Mouse (Mus musculus) left cerebral cortex, postnatal 25 days (tissue): Measurements from ENCODE around the gene Plcb4. TPM values are rescaled to one million over a fixed set of nuclear protein-coding genes. Genes with fewer than 3 reads are reported as not detected.

Experiments used
- DNase-seq, 2 experiments: peaks; one replicate each; pipeline ENCODE4 v3.0.0; 2022; ENCODE audit warnings: low spot score in 2 of 2, mixed read lengths in 1 of 2
- intact Hi-C: fragments of 180-260 bp; cut with DNase I; formaldehyde crosslinking; loops from one replicate; pipeline ENCODE4 v1.15.1; 2025
- total RNA-seq, 2 experiments: library from RNA; stranded (reverse); gene quantifications; 2 replicates each; pipeline ENCODE4 v1.2.3; 2021

The Plcb4 gene
- total RNA-seq, 2 experiments from 2014 or later: 67.8 to 69.8 TPM

DNA sequence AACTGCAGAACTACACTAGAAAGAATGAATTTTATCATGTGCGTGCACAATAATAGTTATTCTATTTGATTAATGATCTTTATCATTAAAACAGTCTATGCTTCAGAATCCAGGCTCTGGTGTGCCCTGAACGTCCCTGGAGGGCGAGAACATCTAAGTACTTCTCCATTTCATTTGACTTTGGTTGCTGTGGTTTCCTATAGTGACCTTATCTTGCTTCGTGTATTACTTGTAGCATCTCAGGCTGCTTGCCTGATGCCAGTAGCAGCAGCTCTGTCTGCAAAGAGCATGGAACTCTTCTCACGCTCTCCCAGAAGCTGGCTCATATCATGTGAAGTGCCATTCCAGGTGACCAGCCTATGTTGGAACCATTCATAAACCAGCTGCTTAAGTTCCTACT is 137.9 kb downstream of the Plcb4 start:
- no peak for DNase-seq
- intact Hi-C loops: no loop called here

DNA sequence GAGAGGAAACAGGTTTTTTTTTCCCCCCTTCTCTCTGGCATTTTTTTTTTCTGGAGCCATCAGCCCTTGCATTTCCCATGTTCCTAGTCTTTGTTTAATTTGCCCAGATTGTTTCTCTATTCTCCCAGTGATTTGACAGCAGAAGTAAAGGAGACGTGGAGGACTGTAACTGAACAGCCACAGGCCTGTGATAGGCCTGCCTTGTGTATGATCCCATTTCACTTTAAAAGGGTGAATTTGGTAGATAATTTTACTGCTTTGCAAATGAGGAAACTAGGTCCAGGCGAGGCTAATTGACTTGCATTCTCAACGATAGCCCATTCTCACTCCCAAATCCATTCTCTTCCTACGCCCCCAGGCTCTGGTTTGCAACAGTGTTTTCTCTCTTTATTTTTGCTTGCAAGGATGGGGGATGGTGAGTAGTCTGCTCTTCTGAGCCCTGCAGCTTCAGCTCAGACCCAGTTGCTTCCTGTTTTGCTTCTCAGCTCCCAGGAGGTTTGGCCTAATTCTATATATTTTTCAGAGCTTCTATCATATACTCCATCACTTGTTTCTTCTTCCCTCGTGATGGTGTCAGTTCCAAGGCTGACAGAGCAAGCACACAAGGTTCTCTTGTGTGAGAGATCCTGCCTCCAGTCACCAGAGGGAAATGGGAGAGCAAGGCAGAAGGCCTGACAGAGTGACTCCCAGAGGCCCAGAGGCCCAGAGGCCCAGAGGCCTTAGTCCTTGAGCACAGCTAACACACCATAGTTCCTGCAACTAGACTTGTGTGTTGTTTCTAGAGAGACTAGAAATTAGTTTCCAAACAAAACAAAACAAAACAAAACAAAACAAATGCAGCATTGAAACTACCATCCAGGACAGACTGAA is 139.1 kb downstream of the Plcb4 start:
- intact Hi-C loops: no loop called here
- peak in 1 of 2 experiments; percentile 38 for DNase-seq

DNA sequence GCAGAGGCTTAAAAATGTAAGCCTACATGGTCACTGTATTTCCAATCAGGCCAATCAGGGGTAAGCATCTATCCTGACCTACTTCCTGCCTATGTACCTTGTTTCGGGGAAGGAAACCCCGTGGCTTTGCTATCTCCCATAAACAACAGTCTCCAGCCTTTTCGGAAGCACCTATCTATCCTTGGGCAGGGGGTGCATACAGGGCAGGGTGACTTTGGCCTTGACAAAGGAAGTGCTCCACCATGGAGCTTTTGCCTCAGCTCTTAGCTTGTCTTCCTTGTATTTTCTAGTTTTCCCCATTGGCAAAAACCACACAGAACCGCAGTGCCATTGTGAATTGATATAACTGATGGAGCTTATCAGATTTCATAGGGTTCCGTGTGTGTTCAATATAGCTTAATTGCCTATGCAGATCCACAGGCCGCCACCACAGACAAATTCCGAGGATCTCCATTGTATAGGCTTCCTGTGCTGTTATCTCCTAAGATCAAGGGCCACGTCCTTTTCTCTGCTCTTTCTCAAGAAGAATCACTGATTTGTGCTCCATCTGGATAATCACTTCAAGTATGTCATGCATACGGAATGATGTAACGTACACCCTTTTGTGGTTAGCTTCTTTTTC is 140.4 kb downstream of the Plcb4 start:
- intact Hi-C loops: no loop called here
- no peak for DNase-seq

DNA sequence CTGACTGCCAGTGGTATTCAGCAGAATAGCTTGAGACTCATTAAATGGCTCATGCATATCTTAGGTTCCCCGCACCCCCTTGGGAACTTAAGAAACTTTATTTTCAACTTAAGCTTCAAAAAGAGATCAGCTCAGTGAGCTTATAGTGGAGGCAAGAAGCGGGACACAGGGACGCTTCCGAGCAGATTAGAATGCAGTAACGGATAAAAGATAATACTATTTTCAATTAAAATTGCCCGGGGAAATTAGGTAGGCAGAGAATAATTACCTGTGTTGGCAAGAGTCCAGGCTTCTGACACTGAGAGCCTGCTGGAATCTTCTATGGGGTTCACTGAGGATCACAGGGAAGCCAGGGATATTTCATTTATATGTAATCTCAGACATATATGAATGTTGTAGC is 141.6 kb downstream of the Plcb4 start:
- no peak for DNase-seq
- intact Hi-C loops: no loop called here

DNA sequence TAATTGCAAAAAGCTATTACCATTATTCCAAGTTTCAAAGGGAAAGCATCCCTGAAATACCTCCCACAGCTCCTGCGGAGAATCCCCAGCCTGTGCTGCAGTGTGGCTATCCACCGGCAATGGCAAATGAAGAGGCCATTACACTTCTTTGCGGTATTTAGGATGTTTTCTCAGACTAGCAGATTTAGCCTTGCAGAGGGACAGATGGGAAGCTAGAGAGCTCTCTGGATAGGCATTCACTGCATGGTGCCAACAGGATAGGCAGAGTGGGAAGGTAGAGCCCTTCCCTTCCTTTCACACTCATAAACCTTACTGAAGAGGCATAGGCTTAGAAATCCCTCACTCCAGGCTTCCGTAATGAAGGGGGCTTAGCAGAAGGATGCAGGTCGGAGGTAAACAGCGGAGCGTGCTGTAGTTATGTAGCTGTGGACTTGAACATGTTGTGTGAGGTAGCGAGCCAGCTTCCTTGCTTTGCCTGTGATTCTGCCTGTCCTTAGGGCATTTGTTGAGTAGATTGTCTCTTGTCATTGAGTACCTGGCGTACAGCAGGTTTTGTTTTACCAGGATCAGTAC is 144.2 kb downstream of the Plcb4 start:
- DNase-seq: peak in 1 of 2 experiments; percentile 38
- intact Hi-C loops: no loop called here

DNA sequence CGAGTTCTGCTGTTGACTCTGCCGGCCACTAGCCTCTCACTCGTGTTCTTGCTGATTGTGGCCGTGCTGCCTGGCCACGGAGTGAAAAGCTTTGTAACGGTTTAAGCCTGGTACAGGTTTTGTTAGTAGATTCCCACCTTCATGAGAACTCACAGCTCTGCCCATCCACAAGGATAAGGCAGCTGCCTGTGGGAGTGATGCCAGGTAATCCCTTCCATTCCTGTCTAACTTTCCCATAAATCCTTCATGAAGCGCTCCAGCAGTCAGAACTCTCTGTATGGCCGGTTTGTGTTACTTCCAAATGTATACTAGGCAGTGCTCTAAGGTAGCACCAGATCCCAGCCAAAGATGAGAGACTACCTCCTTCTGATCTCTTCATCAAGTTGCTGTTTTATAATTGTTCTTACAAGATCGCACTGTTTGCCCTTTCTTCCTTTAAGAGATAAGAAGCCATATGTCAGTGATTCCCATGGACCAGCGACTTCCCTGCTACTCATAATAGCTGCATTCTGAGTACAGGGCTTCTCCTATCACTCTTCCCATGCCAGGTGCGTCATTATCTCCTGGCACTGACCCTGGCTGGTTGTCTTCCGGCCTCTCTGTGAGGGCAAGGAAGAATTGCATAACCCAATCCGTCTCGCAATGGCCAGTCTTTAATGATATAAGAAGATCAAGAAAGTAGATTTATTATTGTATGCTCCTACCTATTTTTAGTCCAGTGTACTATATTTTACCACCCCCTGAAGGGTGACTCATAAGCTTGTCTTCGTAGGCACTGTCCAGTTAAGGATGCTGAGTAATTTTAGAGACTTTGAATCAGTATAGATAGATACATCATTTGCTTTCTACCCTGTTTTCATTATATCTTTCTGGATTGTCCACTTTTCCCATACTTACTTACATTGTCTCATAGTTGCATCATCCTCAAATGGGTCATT is 147.2 kb downstream of the Plcb4 start:
- peak in 1 of 2 experiments; percentile 24 for DNase-seq

DNA sequence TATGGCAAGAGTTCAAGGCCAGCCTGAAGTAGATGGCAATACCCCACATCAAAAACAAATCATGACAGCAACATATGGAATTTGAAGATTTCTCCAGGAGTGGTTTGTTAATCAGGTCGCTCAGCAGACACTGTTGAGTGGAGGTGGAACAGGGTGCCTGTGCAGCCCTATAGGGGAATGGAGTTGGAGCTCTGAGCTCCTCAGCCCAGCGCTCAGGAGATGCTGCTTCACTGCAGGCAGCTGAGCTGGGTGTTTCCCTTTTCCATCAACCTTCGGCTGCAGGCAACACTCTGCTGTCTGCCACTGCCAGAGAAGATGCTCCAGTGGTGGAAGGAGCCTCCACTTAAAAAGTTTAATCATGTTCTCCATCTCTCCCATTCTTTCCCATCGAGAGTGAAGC is 149.5 kb downstream of the Plcb4 start:
- intact Hi-C loops: no loop called here
- no peak for DNase-seq

More for the DNA sequence above, 147.2 kb downstream of the Plcb4 start:
- intact Hi-C loops: no loop called here

DNA sequence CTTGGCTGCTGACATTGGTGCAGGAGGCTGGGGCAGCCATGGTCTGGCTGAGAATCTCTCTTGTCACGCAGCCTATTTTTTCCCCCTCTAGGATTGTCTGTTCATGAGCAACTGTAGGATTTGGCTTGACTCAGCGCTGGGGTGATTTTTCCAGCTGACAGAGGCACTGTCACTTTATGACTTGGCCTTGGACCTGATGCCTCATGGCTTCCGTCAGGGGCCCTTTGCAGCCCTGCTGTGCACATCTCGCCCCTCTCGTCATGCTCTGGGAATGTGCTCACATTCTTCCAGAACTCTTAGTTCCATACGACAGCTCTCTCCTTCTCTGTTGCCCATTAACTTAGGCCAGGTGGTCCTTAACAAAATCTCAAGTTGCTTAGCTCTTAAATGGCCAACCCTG is 152.0 kb downstream of the Plcb4 start:
- intact Hi-C loops: no loop called here

DNA sequence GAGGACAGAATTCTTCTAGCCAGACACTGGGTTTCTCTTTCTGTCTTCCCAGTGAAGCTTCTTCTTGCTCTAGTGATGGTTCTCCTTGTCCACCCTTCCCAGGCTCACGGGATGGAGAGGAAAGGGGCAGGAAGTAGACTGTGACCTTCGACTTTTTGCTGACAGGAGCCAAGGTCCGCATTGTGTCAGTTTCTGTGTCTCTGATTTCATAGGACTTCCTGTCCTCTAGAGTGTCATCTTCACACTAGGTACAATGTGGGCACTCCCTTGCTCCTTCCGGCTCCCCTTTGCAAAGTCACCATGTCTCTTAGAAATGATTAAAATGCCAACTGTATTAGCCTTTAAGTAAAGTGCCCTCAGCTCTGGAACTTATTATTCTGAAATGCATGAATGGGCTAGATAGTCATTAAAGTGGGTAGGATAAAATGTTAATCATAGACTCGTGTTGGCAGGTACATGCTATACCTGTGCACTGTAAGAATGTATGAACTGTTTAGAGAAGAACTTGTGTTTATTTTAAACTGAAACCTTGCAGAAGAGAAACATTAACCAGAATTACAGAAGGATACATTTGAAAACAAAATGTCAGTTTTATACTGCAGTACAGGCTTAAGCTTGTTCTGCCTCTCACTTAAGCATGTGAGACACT is 152.8 kb downstream of the Plcb4 start:
- DNase-seq: no peak
- intact Hi-C loops: no loop called here

More for the DNA sequence above, 152.0 kb downstream of the Plcb4 start:
- no peak for DNase-seq

DNA sequence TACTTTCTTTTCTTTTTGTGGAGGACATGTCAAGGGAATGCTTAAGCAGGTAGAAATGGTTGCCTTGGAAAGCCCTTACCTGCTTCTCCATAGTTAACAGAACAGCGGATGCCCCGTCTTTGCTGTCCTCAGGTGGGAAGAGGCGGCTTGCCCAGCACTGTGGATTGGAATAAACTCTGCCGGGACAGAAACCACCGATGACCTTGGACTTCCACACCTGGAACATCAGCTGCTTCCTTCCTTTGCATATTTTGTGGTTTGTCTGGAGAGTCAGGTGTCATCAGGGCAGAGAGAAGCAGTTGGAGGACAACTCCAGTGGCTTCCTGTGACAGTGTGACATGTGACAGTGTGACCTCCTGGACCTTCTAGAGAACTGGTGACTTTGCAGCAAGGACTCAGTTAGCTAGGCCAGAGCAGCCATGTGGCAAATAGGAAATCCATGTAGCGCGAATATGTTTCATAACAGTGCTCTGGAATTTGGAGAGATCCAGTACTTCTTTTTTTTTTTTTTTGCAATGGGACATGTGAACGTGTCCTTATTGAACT is 154.0 kb downstream of the Plcb4 start:
- intact Hi-C loops: no loop called here
- no peak for DNase-seq

DNA sequence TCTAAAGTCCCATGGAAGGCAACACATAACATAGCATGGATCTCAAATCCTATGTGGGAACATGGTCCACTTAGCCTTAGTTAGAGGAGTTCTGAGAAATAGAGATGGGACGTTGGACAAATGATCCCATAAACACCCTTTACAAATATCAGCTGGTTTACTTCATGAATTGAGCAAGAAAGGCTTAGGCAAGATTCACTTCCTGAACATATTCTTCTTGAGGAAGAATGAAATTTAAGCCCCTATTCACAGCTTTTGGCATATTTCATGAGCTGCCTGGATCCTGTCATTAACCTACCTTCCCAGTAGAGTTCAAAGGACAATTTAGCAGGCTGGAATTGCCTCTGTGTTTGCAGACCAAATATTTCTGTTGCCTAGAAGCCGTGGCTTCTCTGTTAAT is 161.9 kb downstream of the Plcb4 start:
- no peak for DNase-seq
- intact Hi-C loops: no loop called here

DNA sequence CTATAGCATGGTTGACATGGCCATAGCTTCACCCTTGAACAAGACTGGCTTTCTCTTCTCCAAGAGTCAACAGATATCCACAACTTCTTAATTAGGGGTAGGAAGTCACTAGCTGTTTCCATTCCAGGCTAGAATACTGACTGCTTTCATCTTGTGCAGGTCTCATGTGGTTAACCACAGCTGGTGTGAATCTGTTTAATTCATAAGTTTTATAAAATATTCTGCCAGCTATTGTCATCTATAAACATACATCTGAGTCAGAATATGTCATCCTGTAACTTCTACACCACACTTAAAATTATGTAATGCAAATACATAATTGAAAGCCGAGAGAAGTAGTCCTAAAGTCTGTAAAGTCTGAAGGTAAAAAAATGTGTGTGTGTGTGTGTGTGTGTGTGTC is 164.9 kb downstream of the Plcb4 start:
- intact Hi-C loops: no loop called here

DNA sequence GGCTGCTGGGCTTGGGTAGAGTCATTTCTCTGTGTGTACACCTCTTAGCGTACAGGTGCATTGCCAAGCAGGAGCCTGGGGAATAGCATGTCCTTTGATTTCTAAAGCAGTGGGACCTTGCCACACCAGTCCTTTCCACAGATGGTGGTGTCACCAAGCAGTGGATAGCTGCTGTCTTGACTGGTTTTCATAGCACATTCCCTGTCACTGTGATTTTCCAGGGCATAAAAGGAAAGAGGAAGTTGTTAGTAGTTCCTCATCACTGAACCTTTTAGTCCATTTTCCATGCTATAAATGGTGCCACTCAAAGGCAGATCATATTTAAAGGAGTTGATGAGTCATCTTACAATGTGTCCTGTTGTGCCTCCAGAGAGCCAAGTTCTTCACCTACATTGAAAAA is 165.9 kb downstream of the Plcb4 start:
- peak in 1 of 2 experiments; percentile 32 for DNase-seq
- intact Hi-C loops: no loop called here

More for the DNA sequence above, 164.9 kb downstream of the Plcb4 start:
- DNase-seq: no peak

DNA sequence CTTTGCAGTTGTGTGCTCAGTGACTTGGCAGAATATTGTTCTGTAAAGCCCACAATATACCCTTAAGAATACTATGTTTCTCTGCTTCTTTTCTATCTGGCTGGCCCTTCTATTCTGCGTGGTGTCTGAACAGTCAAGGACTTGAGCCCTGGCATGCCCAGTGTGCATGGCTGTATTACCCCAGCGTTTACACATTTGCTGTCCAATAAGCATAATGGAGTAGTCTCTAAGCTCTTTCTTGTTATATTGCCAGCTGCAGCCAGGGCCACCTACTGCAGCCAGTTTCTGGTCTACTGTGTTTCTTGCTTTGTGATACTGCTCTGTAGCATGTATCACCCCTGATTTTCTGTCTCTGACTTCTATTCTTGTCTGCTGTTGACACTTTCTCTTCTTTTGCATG is 166.8 kb downstream of the Plcb4 start:
- intact Hi-C loops: no loop called here
- no peak for DNase-seq

DNA sequence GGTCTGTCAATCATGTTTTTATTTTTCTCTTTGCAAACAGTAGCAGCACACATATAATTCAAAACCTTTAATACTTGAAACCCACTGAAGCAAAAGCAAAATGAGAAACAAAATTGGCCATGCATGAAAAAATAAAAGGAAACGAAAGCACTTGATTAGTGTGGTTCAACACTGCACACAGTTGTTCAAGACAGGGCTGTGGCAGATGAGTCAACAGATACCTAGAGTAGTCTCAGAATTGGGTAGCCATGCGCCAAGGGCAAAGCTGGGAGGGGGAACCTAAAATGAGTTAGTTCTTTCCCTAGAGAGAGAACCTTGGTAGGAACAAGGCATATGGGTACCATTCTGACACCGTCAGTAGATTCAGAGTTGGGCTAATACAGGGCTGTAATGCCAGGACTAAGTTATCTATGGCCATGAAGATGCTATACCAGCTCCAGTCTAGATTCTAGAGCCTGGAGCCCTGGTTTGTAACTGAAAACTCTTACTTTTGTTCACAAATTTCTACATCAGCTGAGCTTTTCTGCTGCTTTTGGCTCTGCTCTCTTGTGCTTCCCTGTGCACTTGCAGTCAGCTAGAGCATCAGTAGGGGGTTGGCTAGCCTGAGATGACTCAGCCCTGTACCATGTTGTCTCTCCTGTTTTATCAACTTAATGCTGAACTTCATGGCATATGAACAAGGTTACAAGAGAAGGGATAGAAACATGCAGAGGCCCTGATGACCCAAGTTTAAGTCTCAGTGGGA is 168.0 kb downstream of the Plcb4 start:
- DNase-seq: no peak
- intact Hi-C loops: no loop called here

DNA sequence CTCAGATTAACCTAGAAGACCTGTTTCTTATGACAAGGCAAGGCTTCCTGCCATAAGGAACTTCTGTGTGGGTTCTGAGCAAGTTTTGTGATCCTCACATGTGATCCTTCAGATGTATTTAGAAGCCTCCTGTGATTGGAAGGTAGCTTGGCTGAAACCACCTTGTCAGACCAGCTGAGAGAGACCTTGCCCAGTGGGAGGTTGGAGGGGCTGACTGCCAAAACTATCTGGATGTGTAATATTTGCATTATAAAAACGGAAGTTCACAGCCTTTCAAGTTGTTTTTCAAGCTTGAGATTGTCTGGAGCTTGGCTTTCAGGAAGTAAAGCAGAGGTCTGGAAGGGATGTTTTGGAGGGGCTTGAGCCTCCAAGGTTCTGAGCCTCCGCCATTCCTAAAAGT is 169.6 kb downstream of the Plcb4 start:
- DNase-seq: no peak
- intact Hi-C loops: no loop called here

DNA sequence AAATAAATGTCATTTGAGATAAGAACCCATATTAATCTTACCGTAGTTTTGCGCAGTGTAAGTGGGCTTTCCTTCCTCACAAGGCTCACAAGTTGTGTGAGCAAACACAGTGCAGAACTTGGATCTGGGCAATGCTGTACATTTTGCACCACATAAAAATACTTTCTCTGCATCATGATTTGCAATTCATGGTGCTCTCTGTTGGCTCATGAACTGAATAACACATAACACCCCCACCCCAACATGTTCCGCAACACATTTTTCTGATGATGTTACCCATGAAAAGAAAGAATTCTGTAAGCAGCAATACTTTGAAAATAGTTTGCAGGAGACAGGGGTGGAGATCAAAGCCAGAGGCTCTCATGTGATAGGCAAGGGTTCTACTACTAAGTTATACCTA is 174.9 kb downstream of the Plcb4 start:
- intact Hi-C loops: no loop called here

DNA sequence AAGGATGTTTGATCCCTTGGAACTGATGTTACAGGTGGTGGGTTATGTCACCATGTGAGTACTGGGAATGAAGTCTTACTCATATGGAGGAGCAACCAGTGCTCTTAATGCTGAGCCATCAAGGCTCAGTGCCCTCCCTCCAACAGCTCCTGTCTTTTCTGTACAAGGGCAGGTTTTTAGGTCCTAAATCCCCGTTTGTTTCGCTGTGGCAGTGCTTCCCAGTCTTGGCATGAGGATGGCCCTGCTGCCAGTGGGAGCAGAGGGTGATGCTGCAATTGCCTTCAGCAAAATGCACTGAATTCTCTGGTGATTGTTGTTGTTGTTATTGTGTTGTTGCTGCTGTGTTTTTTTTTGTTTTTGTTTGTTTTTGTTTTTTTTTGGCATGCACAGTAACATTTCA is 175.6 kb downstream of the Plcb4 start:
- intact Hi-C loops: no loop called here
- no peak for DNase-seq

More for the DNA sequence above, 174.9 kb downstream of the Plcb4 start:
- peak in 1 of 2 experiments; percentile 68 for DNase-seq
